Mouse (Mus musculus) NIH3T3 (cell line): ENCODE results near the gene Smurf2.
A peak's percentile ranks its signal among the peaks of the same experiment; 100 is the strongest.

Experiments used
- DNase-seq: peaks from one replicate; pipeline ENCODE4 v3.0.0-alpha.2; 2012; ENCODE audit warnings: low read depth

The Smurf2 gene

DNA sequence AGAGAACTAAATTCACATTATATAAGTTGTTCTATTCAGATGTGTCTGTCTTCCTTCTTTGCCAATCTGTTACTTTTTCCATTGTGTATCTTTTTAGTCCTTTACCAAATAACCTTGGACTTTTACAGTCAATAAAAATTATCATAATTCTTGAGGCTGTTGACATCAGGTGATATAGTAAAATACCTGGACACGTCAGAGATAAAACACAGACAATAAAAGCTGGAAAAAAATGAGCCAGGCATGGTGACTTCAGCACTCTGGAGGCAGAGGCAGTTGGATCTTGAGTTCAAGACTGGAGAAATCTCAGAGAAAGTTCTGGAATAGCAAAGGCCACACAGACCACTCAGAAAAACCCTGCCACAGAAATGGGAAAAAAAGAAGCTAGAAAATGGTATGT lies 13.3 kb downstream of the Smurf2 start:
- no peak for DNase-seq

DNA sequence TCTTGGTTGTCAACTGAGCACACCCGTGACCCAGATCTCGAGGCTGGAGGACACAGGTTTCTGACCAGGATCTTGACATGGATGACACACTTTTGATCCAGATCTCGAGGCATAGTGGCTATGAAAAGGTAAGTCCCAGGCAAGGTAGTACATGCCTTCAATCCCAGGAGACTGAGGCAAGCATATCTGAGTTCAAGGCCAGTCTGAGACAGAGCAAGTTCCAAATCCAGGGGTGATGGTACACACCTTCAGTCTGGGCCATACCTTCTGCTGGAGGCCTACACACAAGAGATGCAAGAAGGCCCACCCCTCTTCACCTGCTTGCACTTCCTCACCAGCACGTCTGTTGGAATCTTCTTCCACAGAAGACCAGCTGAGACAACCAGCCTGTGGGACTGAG lies 14.8 kb downstream of the Smurf2 start:
- no peak for DNase-seq

DNA sequence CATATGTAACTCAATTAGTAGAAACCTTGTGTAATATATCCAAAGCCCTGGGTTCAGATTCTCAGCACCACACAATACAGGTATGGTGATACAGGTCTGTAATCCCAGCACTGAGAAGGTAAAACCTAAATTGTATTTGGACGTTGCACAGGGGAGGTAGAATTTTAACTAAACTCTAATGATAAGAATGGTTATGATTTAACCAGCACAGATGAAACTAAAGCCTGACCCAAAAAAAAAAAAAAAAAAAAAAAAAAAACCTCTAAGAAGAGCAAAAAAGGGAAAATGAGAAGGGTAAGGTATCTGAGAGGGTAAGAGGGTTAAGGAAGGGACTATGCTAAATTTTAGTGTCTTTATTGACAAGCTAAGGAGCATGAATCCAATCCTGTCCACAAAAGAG lies 20.7 kb downstream of the Smurf2 start:
- DNase-seq: no peak

DNA sequence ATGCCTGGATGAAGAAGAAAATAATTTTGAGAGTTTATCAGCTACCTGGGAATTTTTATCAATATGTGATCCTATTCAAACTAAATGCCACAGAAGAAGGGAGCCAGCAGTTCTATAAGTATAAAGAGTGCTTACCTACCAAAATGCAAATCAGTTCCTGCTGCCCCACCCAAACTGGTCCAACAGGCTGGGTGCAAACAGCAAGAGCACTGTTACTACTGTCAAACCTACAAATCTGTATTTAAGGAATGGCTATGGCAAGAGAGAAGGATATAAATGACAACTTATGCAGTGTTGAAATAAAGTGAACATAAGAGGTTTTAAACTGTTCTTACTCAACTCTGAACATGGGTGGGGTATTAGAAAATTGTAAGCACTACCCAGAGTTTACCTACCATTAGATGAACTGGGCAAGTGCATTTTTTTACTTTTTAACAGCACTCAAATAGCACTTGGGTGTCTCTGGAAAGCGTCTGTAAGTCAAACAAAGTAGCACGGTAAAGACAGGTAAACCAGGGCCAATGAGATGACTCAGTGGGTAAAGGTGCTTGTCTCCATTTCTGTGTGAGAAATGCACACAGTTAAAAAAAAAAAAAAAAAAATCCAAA lies 23.9 kb downstream of the Smurf2 start:
- no peak for DNase-seq

DNA sequence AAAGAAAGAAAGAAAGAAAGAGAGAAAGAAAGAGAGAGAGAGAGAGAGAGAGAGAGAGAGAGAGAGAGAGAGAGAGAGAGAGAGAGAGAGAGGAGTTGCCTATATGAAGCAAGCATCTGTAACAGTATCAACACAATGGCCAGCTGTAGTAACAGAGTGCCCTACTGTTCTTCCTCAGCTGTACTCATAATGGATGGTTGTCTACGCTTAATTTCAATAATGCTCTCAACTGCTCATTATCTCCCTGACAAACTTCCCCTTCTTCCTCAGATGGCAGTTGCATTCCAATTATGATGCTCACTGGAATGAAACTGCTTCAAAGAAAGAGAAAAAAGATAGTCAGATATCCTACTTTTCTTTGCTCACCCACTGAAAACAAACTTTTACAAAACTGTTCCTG lies 36.9 kb downstream of the Smurf2 start:
- DNase-seq: no peak

DNA sequence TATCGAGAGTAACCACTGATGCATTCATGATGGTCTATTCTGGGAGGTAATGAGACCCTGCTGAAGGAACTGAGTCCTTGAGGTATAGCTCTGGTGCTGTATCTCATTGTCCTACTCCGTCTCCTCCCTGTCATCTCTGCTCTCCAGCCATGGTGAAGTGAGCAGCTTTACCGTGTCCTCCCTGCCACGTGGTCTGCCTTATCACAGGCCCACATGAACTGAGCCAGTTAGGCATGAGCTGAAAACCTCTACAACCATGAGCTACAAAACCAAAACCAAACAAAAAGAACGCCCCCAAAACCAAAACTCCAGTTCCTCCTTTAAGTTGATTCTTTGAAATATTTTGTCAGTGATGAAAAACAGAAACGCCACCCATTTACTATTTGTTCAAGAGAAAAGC lies 47.9 kb downstream of the Smurf2 start:
- no peak for DNase-seq

DNA sequence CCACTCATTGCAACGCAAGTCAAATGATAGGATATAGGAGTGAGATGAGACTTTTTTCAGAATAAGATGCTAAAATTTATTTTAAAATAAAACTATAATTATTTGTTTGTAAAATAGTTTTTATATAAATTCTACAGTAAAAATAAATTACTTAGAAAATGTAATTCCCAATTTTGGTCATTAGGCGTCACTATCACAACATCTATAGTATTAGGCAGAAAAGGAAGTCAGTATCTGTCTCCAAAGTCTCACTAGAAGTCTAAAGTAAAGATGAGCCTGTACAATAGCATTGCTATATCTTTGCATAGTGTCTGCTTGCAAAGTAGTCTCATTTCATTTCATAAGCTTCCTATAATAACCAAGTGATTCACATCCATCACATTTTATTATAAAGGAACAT lies 69.1 kb downstream of the Smurf2 start:
- DNase-seq: peak; percentile 72

DNA sequence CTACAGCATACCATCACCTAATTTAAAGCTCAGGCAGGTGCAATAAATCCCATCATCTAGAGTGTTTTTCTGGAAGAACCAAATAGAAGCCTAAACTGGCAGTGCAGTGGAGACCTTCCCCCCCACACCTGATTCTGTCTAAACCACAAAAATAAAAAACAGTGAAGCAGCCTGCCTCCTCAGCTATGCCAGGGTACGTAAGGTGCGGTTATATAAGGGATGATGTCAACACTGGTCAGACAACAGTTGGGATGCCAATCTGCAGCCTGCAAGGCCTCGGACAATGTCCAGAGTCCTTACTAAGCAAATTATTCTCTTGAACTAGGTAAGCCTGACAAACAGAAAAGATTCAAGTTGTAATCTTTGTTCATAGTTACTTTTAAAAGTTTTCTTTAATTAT lies 78.5 kb downstream of the Smurf2 start:
- no peak for DNase-seq

DNA sequence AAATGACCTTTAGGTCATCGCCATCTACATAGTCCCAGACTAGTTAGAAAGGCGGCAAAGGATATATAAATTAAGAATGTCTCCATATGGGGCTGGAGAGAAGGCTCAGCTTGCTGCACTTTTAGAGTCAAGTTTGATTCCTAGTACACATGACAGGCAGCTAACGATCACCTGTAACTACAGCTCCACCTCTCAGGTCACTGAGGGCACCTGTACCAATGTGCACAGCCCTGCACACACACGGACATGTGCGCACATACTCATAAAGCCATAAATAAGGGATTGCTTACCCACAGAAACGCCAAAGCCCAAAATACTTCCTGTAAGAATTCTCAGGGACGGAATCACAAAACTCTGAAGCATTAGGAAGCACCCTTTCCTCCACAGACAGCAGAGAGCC lies 92.4 kb downstream of the Smurf2 start:
- no peak for DNase-seq

DNA sequence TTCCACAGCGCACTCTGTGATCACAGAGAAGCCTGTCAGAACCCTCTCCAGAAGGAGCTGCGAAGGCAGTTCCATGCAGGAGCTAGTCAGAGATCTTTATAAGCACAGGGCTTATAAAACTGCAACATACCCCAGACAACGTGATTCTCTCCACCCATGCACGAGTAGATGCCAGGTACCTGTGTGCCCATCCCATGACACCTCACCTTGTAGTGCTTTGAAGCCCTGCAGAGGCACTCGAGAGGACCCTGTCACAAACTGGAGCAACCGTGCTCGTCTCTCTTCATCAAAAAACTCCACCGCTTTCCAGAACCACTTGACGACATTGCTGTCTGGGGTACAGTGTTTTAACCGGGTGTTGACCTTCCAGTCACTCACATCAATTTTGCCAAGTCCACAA lies 96.1 kb downstream of the Smurf2 start:
- DNase-seq: no peak

DNA sequence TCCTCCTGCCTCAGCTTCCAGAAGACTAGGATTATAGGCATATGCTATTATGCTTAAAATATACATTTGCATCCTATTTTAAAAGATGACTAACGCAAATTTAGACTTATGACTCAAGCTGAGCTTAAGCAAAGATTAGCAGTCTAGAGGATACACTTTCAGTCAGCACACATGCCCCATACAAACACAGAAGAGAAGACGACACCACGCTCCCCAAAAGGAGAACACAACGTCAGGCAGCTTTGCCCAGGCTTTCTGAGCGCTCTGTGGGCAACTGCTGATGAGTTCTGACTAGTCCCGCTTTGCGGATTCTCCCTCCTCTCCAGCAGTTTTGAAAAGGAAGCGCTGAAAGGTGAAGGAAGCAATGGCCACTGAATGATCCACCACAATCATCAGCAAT lies 96.8 kb downstream of the Smurf2 start:
- no peak for DNase-seq

DNA sequence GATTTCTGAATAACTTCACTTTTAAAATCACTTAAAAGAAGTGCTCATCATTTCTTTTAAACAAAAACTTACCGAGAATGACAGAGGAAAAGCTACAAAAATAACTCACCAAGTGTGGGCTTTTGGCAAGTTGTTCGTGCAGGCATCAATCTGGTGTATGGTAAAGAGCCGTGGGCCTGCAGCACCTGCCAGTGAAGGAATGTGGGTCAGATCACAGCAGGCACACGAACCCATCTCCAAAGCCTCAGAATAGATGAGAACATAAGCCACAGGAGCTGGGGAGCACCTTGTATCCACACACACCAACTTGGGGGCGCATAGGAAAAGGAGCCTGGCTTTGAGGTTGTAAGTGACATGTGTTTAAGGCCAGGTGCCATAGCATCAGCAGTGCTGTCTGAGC lies 97.6 kb downstream of the Smurf2 start:
- no peak for DNase-seq

DNA sequence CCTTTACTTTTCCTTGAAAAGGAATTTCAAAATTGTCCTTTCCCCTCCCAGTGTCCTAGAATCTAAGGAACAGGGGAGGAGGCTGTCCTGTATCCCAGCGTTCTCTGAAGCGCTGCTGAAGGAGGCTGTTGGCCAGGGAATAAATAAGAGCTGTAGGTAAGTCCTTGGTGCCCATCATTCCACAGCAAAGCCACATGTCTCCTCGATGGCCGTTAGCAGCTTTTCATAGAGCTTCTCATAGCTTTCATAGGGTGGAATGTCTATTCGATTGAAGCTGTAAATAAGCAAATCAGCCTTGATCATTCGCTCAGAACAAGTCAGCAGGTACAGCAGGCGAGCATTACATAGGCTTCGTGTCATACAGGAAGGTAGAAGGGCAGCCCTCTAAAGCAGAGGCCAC lies 98.0 kb downstream of the Smurf2 start:
- DNase-seq: no peak

DNA sequence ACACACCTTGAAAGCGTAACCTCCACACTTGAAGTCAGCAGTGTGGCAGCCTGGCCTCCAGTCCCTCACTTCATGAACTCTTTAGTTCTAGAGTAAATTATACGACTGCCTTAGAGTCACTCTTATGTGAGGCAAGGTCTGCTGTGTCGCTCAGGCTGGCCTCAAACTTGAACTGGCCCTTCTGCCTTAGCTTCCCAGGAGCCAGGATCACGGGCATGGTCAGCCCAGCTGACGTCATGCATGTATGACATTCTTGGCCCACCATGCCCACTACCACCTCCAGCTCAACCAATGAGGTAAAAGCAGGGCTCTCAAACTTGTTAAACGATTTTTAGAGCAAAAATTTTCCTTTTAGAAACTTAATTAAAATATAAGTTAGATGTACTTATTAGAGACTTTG lies 99.1 kb downstream of the Smurf2 start:
- DNase-seq: no peak

DNA sequence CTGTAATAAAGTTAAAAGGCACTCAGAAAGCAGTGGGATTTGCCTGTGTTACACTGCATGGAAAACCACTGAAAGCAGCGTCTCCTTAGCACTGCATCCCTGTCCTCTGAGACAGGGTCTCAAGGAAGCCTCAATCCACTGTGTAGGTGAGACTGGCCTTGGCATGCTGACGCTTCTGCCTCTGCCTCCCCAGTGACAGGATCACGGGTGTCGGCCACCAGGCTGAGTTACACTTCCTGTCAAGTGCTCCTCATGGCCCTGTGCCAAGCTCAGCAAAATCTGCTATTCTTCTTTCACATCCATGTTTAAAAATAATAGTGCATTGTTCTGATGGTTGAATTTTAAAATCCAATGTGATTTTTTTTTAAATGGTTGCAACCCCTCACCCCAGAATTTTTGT lies 99.5 kb downstream of the Smurf2 start:
- peak; percentile 14 for DNase-seq

DNA sequence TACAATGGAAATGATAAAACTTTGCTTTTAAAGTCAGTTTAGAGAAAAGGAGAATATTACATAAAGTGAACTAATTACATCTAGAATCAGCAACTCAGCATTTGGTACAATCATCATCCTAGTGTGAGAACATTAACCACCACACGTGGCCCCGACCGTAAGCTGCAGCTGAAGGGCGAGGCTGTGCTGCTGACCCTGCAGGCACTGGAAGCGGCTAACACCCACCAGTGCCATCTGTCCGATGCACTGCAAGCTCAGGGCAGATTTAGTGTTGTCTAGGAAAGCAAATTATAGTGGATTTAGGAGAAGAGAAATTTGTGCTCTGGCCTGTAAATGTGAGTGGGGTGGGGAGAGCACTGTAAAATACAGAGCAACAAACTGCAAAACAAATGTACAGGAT lies 100.3 kb downstream of the Smurf2 start:
- no peak for DNase-seq

DNA sequence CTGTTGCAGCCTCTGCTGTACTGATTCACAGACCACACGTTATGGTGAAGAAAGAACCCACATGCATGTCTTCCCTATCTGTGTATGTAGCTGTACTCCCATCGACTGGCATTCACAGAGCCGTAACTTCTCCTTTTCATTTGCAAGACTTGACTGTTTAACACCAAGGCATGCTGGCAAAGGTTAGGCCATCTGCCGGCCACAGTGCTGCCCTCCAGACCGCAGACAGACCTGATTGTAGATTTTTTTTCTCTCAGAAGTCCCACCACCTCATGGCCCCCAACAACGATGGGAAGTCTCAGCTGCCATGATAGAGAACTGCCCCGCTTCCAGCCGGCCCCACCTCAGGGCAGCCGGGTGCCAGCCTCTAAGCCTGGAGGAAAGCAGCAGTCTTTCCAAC lies 100.9 kb downstream of the Smurf2 start:
- DNase-seq: no peak

DNA sequence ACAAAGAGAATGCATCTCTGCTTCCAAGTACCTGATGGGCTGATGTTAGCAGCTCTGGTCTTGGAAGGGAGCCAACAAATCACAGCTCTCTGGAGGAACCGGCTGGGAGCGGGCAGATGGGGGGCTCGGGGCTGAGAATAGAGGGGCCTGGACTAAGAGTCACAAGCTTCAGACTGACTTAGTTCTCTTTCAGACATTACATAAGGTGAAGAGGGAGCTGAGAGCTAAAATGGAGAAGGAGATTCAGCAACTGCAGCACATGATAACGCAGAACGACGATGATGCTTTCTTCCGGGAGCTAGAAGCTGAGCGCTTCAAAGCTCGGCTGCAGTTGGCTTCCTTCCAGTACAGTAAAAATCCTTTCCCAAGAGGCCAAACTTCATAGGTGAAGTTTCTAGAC lies 102.2 kb downstream of the Smurf2 start:
- no peak for DNase-seq

DNA sequence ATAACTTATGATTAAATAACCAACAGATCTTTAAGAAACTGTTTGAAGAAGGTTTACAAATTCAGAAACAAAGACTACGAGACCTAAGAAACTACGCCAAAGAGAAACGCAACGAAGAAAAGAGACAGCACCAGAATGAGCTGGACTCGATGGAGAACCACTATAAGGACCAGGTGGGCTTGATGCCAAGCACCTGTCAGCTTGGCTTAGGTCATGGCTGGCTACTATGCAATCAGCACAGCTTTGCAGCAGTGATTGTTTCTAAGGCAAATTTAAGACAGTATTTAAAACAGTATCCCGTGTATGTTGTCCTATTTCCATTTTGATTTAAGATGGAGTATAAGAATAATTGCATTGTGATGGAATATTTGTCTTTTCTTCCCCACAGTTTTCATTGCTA lies 102.7 kb downstream of the Smurf2 start:
- DNase-seq: peak; percentile 13

DNA sequence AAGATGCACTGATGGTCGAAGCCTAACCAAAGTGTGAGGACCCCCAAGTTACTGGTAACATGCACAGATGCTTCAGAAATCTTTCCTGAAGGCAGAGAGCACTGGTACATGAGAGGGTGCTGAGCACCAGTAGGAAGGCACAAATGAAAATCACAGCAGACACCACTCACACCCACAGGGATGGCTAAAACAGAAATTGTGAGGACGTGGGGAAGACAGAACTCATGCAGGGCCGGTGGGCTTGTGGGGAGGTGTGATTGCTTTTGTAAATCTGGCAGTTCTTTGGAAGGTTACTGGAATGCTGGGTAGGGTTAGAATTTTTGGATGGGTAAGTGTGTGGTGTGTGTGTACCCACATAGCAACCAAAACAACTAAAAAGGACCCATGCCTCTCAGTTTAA lies 103.4 kb downstream of the Smurf2 start:
- no peak for DNase-seq

DNA sequence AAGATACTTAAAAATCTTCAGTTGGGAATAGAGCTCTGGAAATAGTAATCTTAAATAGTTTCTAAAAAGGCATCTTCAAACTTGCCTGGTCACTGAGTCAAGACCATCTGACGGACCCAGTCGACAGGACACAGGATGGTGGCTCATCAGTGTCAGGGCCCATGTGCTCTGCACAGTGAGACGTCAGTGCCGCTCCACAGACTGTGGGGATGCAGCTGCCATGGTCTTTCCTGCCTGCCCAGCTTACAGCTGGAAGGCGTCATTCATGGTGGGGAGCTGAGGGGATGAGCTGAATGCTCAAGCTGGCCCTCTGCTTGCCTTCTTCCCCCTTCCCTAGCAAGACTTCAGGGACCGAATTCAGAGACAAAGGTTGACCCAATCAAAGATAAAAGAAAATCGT lies 104.2 kb downstream of the Smurf2 start:
- DNase-seq: no peak

DNA sequence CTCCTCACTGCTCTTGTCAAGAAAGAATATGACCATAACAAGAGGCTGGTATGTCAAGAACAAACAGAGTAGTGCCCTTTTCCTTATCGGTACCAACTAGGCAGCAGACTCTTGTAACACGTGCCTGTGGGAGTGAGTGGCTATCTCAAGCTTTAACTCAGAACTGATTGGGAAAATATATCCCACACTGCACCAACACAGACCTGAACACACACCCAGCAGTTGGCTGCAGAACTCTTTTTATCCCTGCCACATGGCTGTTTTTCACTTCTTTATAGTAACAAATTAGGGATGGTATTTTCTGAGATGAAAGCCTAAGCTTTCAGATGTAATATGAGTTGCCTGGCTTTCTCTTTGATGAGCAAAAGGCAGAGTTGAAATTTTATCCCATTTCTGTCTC lies 104.8 kb downstream of the Smurf2 start:
- DNase-seq: no peak

DNA sequence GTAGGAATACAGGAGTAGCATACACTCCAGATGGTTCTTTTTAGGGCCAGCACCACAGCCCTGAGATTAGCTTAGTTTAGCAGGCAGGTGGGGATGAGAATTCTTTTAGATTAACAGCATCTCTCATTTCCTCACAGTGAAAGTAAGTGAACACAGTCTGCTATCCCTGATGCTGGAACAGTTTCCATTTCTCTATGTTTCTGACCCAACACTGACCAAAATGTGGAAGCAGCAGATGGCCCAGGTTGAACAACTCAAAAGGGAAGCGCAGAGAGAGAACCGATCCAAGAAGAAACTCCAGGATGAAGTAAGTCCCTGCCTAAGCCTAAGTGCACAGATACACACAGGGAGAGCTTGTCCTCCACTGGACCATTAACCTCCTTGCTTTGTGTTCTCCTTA lies 105.2 kb downstream of the Smurf2 start:
- DNase-seq: no peak

DNA sequence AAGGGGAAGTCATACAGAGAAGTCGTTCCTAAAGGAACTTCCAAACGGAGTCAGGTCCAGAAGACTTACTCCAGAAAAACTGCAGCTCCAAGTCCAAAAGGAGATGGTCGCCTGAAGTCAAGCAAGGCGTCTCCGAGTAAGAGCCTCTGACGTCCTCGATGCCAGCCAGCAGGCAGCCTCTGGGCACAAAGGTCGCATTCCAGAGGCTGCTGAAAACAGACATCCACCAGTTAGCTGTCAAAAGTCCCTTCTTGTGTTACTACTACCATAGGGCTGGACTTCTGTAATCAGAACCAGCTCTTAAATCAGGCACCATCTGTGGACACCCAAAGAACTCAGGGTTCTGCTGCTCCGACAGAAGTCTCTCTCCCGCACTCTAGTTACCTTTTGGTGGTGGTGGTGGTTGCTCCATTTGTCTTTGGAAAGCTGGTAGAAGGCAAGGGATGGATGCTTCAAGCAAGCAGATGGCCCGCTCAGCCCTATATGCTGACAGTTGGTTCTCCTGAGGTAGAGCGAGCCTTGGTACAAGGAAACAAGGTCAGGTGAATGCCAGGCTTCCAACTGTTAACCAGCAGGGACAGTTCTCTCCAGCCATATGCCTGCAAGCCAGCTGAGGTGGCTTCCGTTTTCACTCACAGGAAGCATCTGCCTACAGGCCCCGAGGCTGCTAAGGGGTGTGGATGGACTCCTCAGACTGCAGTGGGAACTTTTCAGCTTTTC lies 105.8 kb downstream of the Smurf2 start:
- DNase-seq: no peak
